Mouse (Mus musculus) forebrain, embryonic 16.5 days (tissue): ENCODE measurements around the gene Tchhl1. TPM values are rescaled to one million over a fixed set of nuclear protein-coding genes. Genes with fewer than 3 reads are reported as not detected.
"Not testable (repeated sequence)": the region's sequence is repeated elsewhere in the genome, so short reads cannot be mapped to it uniquely, and the experiment has no call there.

Experiments used
- ATAC-seq: fragments of 200-750 bp; cut with Nextera tagmentation; 2 replicates; pipeline ENCODE4 v1.8.0; 2017; ENCODE audit warnings: mild to moderate bottlenecking, moderate library complexity
- H3K27ac ChIP-seq: fragments of 300-500 bp; sonication (generic); 2 replicates; pipeline ENCODE4 v1.5.1; 2014; ENCODE audit warnings: low read length, control low read depth
- H3K27me3 ChIP-seq: fragments of 300-500 bp; sonication (generic); replicated peaks from 2 replicates; pipeline ENCODE4 v1.6.1; 2014; ENCODE audit warnings: low read length; ENCODE audit not compliant: control insufficient read depth, insufficient read depth
- H3K36me3 ChIP-seq: fragments of 300-500 bp; sonication (generic); 2 replicates; pipeline ENCODE4 v1.6.1; 2014; ENCODE audit not compliant: control insufficient read depth, insufficient read depth
- H3K4me1 ChIP-seq: fragments of 300-500 bp; sonication (generic); replicated peaks from 2 replicates; pipeline ENCODE4 v1.6.1; 2014; ENCODE audit warnings: low read length; ENCODE audit not compliant: control insufficient read depth, insufficient read depth
- H3K4me2 ChIP-seq: fragments of 300-500 bp; sonication (generic); 2 replicates; pipeline ENCODE4 v1.6.1; 2014; ENCODE audit warnings: mild to moderate bottlenecking, low read length, control low read depth
- H3K4me3 ChIP-seq: fragments of 300-500 bp; sonication (generic); replicated peaks from 2 replicates; pipeline ENCODE4 v1.5.1; 2014; ENCODE audit warnings: mild to moderate bottlenecking, low read length, control low read depth
- H3K9ac ChIP-seq: fragments of 300-500 bp; sonication (generic); replicated peaks from 2 replicates; pipeline ENCODE4 v1.6.1; 2014; ENCODE audit warnings: low read depth, low read length, control low read depth
- H3K9me3 ChIP-seq: fragments of 300-500 bp; sonication (generic); 2 replicates; pipeline ENCODE4 v1.6.1; 2016; ENCODE audit warnings: low read length; ENCODE audit not compliant: control insufficient read depth
- WGBS: fragments of 180-500 bp; shearing (Covaris S2); extraction: QIAGEN DNeasy Blood & Tissue Kit; methylation state at CpG from one replicate; pipeline ENCODE4 v1.1.7; 2014; 5-methylcytosine and 5-hydroxymethylcytosine counted together
- polyA plus RNA-seq: library from polyadenylated mRNA; unstranded; fragments of >200 nt; fragmentation: Nextera tagmentation; extraction: Ambion mirVana; gene quantifications from 2 replicates; pipeline ENCODE4 v1.2.1, GENCODE M21; 2015

The Tchhl1 gene
- polyA plus RNA-seq, 1 experiment from 2014 or later: not detected

DNA sequence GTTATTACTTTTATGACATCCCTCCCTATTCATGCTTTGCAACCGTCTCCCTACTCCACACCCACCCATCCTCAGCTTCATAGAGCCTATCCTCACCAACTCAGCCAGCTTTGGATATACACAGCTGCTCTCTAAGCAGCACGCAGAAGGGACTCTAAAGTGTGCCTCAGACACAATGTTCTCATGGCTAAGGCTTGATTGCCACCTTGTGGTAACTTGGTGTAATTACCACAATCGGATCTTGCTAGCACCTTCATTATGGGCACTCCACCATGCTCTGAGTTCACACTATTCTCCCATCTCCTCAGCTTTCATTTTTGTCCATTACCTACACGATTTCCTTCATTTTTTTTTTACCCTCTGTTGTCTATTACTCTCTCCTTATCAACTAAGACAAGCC lies 25.4 kb downstream of the Tchhl1 start:
- no peaks in the 10 kb centered on the region for H3K27me3 ChIP-seq
- H3K4me2 ChIP-seq: no peak overlapping the region
- H3K4me1 ChIP-seq: no peaks in the 10 kb centered on the region
- peak; percentile 96 for ATAC-seq
- no peaks in the 10 kb centered on the region for H3K9me3 ChIP-seq
- no peak overlapping the region for H3K4me3 ChIP-seq
- no peak overlapping the region for H3K27ac ChIP-seq
- H3K36me3 ChIP-seq: no peaks in the 10 kb centered on the region
- no peak overlapping the region for H3K9ac ChIP-seq
- WGBS: under 1% methylated on average over 4 of the region's 4 CpGs

DNA sequence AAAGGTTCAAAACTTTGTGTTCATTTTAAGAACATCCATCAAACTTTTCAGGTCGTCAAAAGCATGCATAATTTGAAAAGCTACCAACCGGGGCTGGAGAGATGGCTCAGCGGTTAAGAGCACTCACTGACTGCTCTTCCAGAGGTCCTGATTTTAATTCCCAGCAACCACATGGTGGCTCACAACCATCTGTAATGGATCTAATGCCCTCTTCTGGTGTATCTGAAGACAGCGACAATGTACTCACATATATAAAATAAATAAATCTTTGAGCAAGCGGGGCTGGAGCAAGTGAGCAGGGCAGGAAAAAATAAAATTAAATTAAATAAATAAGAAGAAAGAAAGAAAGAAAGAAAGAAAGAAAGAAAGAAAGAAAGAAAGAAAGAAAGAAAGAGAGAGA lies 26.2 kb downstream of the Tchhl1 start:
- H3K27ac ChIP-seq, H3K4me1 ChIP-seq, H3K4me3 ChIP-seq, H3K9me3 ChIP-seq, H3K36me3 ChIP-seq, H3K9ac ChIP-seq, ATAC-seq, H3K4me2 ChIP-seq, H3K27me3 ChIP-seq: not testable (repeated sequence)
- WGBS: 29% methylated on average over 5 of the region's 5 CpGs

DNA sequence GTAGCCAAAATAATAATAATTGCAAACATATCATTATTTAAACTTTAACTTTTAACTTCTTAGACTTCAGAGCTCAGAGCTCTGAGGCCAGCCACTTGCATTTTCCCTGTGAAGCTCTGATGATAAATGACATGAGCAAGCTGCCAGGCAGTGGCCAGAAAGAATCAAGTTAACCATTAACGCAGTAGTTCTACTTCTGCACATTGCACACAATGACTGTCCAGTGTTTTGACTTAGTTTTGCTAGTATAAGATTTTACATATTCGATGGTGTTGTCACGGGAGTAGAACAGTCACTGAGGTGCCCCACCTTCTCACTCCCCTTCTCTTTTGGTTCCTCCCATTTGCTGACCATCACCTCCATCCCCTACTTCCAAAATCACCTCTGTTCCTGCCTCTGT lies 28.6 kb downstream of the Tchhl1 start:
- H3K4me1 ChIP-seq: no peaks in the 10 kb centered on the region
- H3K27me3 ChIP-seq: no peaks in the 10 kb centered on the region
- H3K4me3 ChIP-seq: no peak overlapping the region
- no peak overlapping the region for H3K9ac ChIP-seq
- no peaks in the 10 kb centered on the region for H3K36me3 ChIP-seq
- H3K9me3 ChIP-seq: no peaks in the 10 kb centered on the region
- no peak overlapping the region for H3K4me2 ChIP-seq
- ATAC-seq: no peak
- WGBS: 95% methylated on average over 3 of the region's 3 CpGs
- H3K27ac ChIP-seq: no peak overlapping the region

DNA sequence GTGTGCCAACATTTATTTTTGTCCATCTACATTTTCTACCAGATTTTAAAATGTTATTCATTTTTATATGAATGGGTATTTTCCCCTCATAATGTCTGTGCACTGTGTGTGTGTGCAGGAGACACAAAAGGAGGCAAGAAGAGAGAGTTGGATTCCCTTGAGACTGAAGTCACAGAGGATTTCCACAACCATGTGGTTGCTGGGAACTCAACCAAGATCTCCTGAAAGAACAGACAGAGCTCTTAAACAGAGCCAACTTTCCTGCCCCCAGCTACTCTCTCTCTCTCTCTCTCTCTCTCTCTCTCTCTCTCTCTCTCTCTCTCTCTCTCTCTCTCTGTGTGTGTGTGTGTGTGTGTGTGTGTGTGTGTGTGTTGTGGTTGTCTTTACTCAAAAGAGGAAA lies 30.6 kb downstream of the Tchhl1 start:
- Histone ChIP-seq H3K36me3 (no peaks in the 10 kb centered on the region), H3K4me3 (no peak overlapping the region), H3K27me3 (no peaks in the 10 kb centered on the region), H3K4me2 (no peak overlapping the region), H3K9me3 (no peaks in the 10 kb centered on the region), H3K4me1 (no peaks in the 10 kb centered on the region), H3K9ac (no peak overlapping the region), H3K27ac (no peak overlapping the region)
- no peak for ATAC-seq

DNA sequence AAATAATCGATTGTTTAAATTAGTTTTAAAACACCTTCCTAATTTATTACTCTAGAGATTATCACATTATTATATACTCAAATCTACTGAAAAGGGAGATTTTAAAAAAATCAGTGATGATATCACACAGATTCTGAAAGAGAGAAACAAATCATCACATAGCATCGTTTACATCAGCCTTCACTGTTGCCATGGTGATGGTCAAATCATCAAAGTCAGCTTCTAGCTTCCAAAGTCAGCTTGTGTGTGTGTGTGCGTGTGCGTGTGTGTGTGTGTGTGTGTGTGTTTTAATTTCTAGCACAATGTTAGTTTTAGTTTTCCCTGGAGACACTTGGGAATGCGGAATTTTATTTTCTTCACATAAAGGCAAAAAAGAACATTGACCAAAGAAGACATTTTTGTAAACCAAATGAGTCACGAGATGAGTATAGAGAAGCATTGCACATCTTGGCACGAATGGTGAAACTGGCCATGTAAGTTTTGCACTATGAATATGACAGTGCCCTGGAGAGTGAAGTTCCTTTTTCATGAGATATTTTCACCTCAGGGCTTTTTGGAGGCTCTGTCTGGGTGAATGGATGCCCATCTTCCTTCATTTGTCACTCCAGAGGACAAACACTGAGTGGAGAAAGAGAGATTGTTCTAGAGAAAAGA lies 36.1 kb downstream of the Tchhl1 start:
- 81% methylated on average over 7 of the region's 7 CpGs for WGBS
- no peak for ATAC-seq
- H3K4me3 ChIP-seq: no peak overlapping the region

DNA sequence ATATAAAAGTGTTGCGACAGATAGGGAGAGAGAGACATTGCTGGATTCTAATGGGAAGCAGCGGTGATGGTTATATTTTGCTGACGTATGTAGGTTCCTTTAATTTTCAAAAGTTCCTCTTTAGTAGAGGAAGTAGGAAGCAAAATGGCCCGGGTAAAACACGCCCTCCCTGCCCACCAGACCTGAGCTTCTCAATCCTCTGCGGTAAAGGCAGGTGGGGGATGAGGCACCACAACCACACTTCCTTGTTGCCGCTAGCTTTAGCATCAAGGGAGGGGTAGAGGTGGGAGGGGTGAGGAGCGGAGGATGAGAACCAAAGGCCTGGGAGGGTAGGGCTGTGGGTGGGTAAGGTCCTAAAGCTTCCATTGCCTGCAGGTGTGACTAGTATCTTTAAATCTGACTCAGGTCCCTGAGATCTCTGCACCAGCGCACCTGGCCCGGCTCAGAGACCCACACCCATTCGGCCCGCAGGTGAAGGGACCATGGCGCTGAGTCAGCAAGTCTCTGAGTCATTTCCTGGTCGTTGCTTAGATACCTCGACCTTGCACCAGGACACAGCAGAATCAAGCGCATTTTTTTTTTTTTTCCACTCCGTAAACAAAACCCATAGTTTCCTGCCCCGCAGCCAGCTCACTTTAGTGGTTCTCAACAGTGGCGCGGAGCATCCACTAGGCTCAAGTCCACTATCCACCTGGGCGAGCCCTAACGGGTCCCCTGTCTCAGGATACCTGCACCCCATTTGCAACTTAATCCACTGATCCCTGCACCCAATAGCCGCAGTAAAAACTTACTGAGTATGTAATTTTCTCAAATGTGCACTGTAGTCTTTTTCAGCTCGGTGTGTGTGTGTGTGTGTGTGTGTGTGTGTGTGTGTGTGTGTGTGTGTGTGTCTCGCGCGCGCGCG lies 37.7 kb downstream of the Tchhl1 start:
- Histone ChIP-seq H3K27ac (no peak overlapping the region), H3K4me2 (no peak overlapping the region), H3K9me3 (no peaks in the 10 kb centered on the region), H3K4me3 (no peak overlapping the region), H3K36me3 (no peaks in the 10 kb centered on the region), H3K4me1 (no peaks in the 10 kb centered on the region), H3K27me3 (no peaks in the 10 kb centered on the region), H3K9ac (no peak overlapping the region)
- WGBS: 41% methylated on average over 30 of the region's 30 CpGs
- no peak for ATAC-seq

More for the DNA sequence above, 36.1 kb downstream of the Tchhl1 start:
- H3K4me2 ChIP-seq: no peak overlapping the region
- H3K4me1 ChIP-seq: no peaks in the 10 kb centered on the region
- H3K9me3 ChIP-seq: no peaks in the 10 kb centered on the region
- H3K27ac ChIP-seq: no peak overlapping the region
- no peaks in the 10 kb centered on the region for H3K36me3 ChIP-seq
- H3K27me3 ChIP-seq: no peaks in the 10 kb centered on the region
- no peak overlapping the region for H3K9ac ChIP-seq

DNA sequence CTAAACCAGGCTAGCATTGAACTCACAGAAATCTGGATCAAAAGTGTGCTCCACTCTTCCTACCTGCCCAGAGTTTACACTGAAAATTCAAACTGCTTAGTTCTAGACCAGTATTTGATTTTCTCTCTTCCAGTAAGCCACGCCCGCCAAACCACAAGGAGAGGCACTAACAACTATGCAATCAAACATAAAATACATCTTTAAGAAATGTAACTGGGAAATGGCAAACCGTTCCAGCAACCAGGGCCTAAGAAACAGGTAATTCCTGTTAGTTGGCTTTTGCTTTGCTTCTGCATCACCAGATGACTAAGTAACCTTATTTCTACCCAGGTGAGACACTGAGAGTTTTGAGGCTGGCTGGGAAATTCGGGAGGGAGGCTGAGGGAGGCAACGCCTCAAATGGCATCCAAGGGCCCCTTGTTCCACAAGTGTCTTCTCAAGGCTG lies 38.3 kb downstream of the Tchhl1 start:
- H3K36me3 ChIP-seq: no peaks in the 10 kb centered on the region
- H3K4me2 ChIP-seq: no peak overlapping the region
- H3K9me3 ChIP-seq: no peaks in the 10 kb centered on the region
- H3K4me3 ChIP-seq: no peak overlapping the region
- no peaks in the 10 kb centered on the region for H3K4me1 ChIP-seq
- H3K27me3 ChIP-seq: no peaks in the 10 kb centered on the region
- 76% methylated on average over 5 of the region's 5 CpGs for WGBS
- no peak overlapping the region for H3K27ac ChIP-seq
- no peak for ATAC-seq
- H3K9ac ChIP-seq: no peak overlapping the region

DNA sequence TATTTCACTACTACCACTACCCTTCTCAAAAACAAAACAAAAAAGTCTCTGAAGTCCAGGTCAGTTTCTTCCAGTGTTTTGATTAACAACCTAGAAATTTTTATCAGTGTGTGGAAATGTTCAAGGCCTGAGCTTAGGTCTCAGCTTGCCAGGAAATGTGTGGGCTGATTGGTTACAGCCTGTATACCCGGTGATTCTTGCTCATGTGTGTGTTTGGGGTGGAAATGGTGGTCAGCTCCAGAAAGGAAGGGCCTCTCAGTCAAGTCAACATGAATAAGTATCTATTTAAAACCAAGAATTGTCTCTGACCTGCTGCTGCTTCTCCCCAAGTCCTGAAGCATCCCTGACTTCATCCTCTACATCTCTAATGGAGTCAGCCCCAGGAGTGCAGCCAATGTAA lies 40.7 kb downstream of the Tchhl1 start:
- H3K4me2 ChIP-seq: no peak overlapping the region
- no peaks in the 10 kb centered on the region for H3K27me3 ChIP-seq
- WGBS: 79% methylated on average over 1 of the region's 1 CpGs
- no peaks in the 10 kb centered on the region for H3K36me3 ChIP-seq
- H3K4me1 ChIP-seq: no peaks in the 10 kb centered on the region
- no peak overlapping the region for H3K4me3 ChIP-seq
- H3K27ac ChIP-seq: no peak overlapping the region
- no peak for ATAC-seq
- H3K9ac ChIP-seq: no peak overlapping the region
- H3K9me3 ChIP-seq: no peaks in the 10 kb centered on the region

DNA sequence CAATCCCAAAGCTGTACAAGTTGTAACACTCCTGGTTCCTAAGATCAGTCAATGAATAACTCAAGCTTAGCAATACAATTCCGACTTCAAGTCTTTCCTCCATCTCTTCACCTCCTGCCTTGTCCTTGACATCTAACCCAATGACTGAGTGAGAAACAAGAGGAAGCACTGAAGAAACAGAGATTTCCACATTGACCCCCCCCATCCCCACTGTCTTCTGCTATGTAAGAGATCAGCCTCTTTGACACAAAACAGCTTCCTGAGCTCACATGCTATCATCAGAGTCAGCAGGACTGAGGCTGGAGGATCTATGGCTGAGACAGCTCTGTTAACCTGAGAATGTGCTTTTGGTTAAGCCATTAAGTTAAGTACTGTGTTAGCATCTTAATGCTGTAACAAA lies 42.5 kb downstream of the Tchhl1 start:
- 86% methylated on average over 1 of the region's 1 CpGs for WGBS
- H3K4me2 ChIP-seq: no peak overlapping the region
- H3K9ac ChIP-seq: no peak overlapping the region
- no peaks in the 10 kb centered on the region for H3K36me3 ChIP-seq
- ATAC-seq: no peak
- no peaks in the 10 kb centered on the region for H3K27me3 ChIP-seq
- no peaks in the 10 kb centered on the region for H3K4me1 ChIP-seq
- H3K4me3 ChIP-seq: no peak overlapping the region
- no peaks in the 10 kb centered on the region for H3K9me3 ChIP-seq
- no peak overlapping the region for H3K27ac ChIP-seq
